Mouse (Mus musculus) heart, adult 2 months (tissue): ENCODE data around the gene Tec. TPM values are rescaled to one million over a fixed set of nuclear protein-coding genes. Genes with fewer than 3 reads are reported as not detected.

Source experiments
- DNase-seq, 2 experiments: peaks; one replicate each; pipeline ENCODE4 v3.0.0; 2021
- H3K27ac ChIP-seq: fragments of 200-600 bp; 2 replicates; pipeline ENCODE4 v1.8.1; 2022
- H3K27me3 ChIP-seq: fragments of 200-500 bp; 2 replicates; pipeline ENCODE4 v1.6.1; 2012; ENCODE audit warnings: mild to moderate bottlenecking, low read length, inconsistent platforms, mixed read lengths; ENCODE audit not compliant: control insufficient read depth, insufficient read depth
- H3K36me3 ChIP-seq: fragments of 200-500 bp; 2 replicates; pipeline ENCODE4 v1.6.1; 2012; ENCODE audit warnings: low read length, inconsistent platforms; ENCODE audit not compliant: control insufficient read depth, insufficient read depth
- H3K4me1 ChIP-seq: fragments of 200-500 bp; 2 replicates; pipeline ENCODE4 v1.6.1; 2011; ENCODE audit warnings: low read length; ENCODE audit not compliant: control insufficient read depth, insufficient read depth
- H3K4me3 ChIP-seq: fragments of 200-600 bp; 2 replicates; pipeline ENCODE4 v1.8.1; 2022
- H3K79me2 ChIP-seq: fragments of 200-500 bp; replicated peaks from 2 replicates; pipeline ENCODE4 v1.6.1; 2012; ENCODE audit warnings: mild to moderate bottlenecking, inconsistent platforms, low read length, moderate library complexity, mixed read lengths; ENCODE audit not compliant: control insufficient read depth, insufficient read depth
- H3K9ac ChIP-seq: fragments of 200-500 bp; 2 replicates; pipeline ENCODE4 v1.6.1; 2012; ENCODE audit warnings: low read depth, mild to moderate bottlenecking, control low read depth, inconsistent platforms, low read length, mixed read lengths
- CTCF ChIP-seq: fragments of 200-600 bp; IDR thresholded peaks from 2 replicates; pipeline ENCODE4 v1.8.1; 2022; ENCODE audit warnings: antibody characterized with exemption, mild to moderate bottlenecking, moderate library complexity
- EP300 ChIP-seq: fragments of 200-500 bp; IDR thresholded peaks from 2 replicates; pipeline ENCODE4 v1.6.1; 2011; ENCODE audit warnings: low read depth, low read length, control low read depth; ENCODE audit not compliant: insufficient read depth
- POLR2A ChIP-seq: fragments of 200-500 bp; IDR thresholded peaks from 2 replicates; pipeline ENCODE4 v1.6.1; 2011; ENCODE audit warnings: mild to moderate bottlenecking, low read depth, low read length, control low read depth; ENCODE audit not compliant: insufficient read depth
- WGBS: fragments of 180-500 bp; shearing (Covaris S2); methylation state at CpG from one replicate; pipeline ENCODE4 v1.1.7; 2018; 5-methylcytosine and 5-hydroxymethylcytosine counted together
- intact Hi-C: fragments of 180-260 bp; cut with DNase I; formaldehyde crosslinking; loops from one replicate; pipeline ENCODE4 v1.15.1; 2025
- polyA plus RNA-seq: library from polyadenylated mRNA; depleted of rRNA; stranded (reverse); fragments of >200 nt; gene quantifications from 2 replicates; pipeline ENCODE4 v1.2.3, GENCODE M21; 2012
- total RNA-seq, 2 experiments: library from RNA; stranded (reverse); gene quantifications; 2 replicates each; pipeline ENCODE4 v1.2.3; 2021

The Tec gene
- total and polyA plus RNA-seq, 3 experiments = 5.7 to 13.8 (median 12.8) TPM

GRCm38 (mm10) chr5:72751056-72751758 lies 117.1 kb downstream of the Tec start:
- Histone ChIP-seq H3K4me3 (no peak overlapping the region), H3K27ac (no peak overlapping the region), H3K79me2 (no peaks in the 10 kb centered on the region), H3K9ac (no peak overlapping the region), H3K4me1 (no peaks in the 10 kb centered on the region), H3K36me3 (no peaks in the 10 kb centered on the region), H3K27me3 (no peaks in the 10 kb centered on the region)
- no peak for DNase-seq
- intact Hi-C loops = no loop called here
- TF ChIP-seq CTCF (no peak), EP300 (no peak), POLR2A (no peak)
- WGBS = 70% methylated on average over 7 of the region's 7 CpGs

DNA sequence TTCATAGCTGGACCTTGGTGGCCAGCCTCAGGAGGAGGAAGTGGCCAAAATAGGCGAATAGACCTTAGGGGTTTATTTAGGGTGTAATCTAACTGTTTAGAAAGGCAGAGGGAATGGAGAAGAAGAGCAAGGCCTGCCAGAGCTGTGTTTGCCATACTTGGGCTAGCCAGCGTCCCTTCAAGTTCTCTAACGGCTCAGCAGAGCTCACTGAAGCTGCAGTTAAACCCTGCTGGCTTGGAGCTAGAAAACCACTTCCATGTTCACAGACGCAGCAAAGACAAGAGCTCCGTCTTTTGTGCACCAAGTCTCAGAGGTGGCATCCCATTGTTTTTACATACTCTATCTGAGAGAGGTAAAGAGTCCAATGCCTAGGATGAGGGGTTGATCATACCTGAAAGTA lies 118.1 kb downstream of the Tec start:
- Histone ChIP-seq H3K79me2 (no peaks in the 10 kb centered on the region), H3K4me1 (no peaks in the 10 kb centered on the region), H3K9ac (no peak overlapping the region), H3K27me3 (no peaks in the 10 kb centered on the region), H3K27ac (no peak overlapping the region), H3K4me3 (no peak overlapping the region), H3K36me3 (no peaks in the 10 kb centered on the region)
- TF ChIP-seq CTCF = no peak
- TF ChIP-seq EP300 = no peak
- TF ChIP-seq POLR2A = no peak
- no peak for DNase-seq
- intact Hi-C loops = no loop called here
- WGBS = 87% methylated on average over 5 of the region's 5 CpGs

GRCm38 (mm10) chr5:72748659-72749265 lies 119.5 kb downstream of the Tec start:
- Histone ChIP-seq H3K79me2 (no peaks in the 10 kb centered on the region), H3K4me1 (no peaks in the 10 kb centered on the region), H3K27ac (no peak overlapping the region), H3K9ac (no peak overlapping the region), H3K27me3 (no peaks in the 10 kb centered on the region), H3K36me3 (no peaks in the 10 kb centered on the region), H3K4me3 (no peak overlapping the region)
- TF ChIP-seq CTCF (no peak), EP300 (no peak), POLR2A (no peak)
- no peak for DNase-seq
- 62% methylated on average over 7 of the region's 7 CpGs for WGBS
- intact Hi-C loops = no loop called here

DNA sequence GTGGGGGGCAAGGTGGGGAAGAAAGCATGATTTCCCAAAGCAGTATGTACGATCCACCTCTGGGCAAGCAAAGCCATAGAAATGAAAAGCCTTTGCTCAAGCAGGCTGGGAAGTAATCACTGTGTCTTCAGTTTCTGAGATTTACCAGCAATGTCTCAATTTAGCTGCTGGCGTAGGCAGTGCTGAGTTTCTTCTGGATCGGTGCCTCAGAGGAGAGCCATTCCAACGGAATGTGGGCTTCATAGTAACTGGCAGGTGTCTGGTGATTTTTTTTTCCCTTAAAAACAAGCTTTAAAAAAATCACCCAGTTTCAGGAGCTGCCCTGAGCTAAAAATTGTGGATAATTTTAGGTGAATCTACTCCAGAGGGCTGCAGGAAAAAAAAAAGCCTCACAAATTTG lies 120.9 kb downstream of the Tec start:
- H3K9ac ChIP-seq = no peak overlapping the region
- H3K36me3 ChIP-seq = no peaks in the 10 kb centered on the region
- H3K79me2 ChIP-seq = no peaks in the 10 kb centered on the region
- H3K4me3 ChIP-seq = no peak overlapping the region
- 52% methylated on average over 4 of the region's 4 CpGs for WGBS
- H3K4me1 ChIP-seq = no peaks in the 10 kb centered on the region
- intact Hi-C loops = no loop called here
- no peak for DNase-seq
- TF ChIP-seq EP300 = no peak
- no peak for TF ChIP-seq POLR2A
- no peak for TF ChIP-seq CTCF
- H3K27ac ChIP-seq = no peak overlapping the region
- H3K27me3 ChIP-seq = no peaks in the 10 kb centered on the region

- no peak overlapping the region for H3K9ac ChIP-seq
- 65% methylated on average over 4 of the region's 4 CpGs for WGBS
- no peak overlapping the region for H3K27ac ChIP-seq
- no peaks in the 10 kb centered on the region for H3K79me2 ChIP-seq
- no peaks in the 10 kb centered on the region for H3K4me1 ChIP-seq
- DNase-seq = no peak
- intact Hi-C loops = no loop called here
- no peaks in the 10 kb centered on the region for H3K36me3 ChIP-seq
- no peak for TF ChIP-seq CTCF
- TF ChIP-seq EP300 = no peak
- TF ChIP-seq POLR2A = no peak
- no peaks in the 10 kb centered on the region for H3K27me3 ChIP-seq
- H3K4me3 ChIP-seq = no peak overlapping the region
Measured at GRCm38 (mm10) chr5:72746461-72746860, 121.8 kb downstream of the Tec start.

DNA sequence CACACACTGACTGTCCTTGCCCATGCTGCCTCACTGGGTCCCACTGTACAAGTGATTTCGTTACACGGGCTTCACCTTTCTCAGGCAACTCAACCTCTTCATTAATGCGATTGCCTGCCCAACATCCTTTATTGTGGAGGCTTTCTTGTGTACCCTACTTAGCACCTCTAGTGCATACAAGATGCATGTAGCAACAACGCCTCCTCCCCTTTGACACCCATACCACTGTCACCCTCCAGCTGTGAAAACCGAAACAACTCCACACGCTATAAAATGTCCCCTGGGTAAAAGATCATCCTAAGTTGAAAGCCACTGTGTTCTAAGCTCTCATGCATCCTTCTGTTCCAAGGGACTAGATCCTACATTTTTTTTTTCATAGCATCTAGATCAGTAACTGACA lies 125.2 kb downstream of the Tec start:
- TF ChIP-seq EP300 (no peak), POLR2A (no peak), CTCF (no peak)
- intact Hi-C loops = no loop called here
- WGBS = 88% methylated on average over 6 of the region's 6 CpGs

More for the DNA sequence above, 125.2 kb downstream of the Tec start:
- Histone ChIP-seq H3K4me3 (no peak overlapping the region), H3K4me1 (no peaks in the 10 kb centered on the region), H3K9ac (no peak overlapping the region), H3K79me2 (no peaks in the 10 kb centered on the region), H3K36me3 (no peaks in the 10 kb centered on the region), H3K27me3 (no peaks in the 10 kb centered on the region), H3K27ac (no peak overlapping the region)
- no peak for DNase-seq
